Mouse (Mus musculus) T-cell, adult 2 months (primary cell): ENCODE results near the gene Usp51.
A peak's percentile ranks its signal among the peaks of the same experiment; 100 is the strongest.
"Not testable (repeated sequence)": the region's sequence is repeated elsewhere in the genome, so short reads cannot be mapped to it uniquely, and the experiment has no call there.

Experiments
- DNase-seq: peaks from one replicate; pipeline ENCODE4 v3.0.0; 2022; ENCODE audit warnings: low spot score

Gene Usp51

GRCm38 (mm10) chrX:153006387-153006841, at the start of gene Usp51:
Usp51 (plus strand) TSS chrX:153006469.
- peak; percentile 0 for DNase-seq

GRCm38 (mm10) chrX:152969606-152970005, 36.7 kb upstream of the Usp51 start:
- no peak for DNase-seq

GRCm38 (mm10) chrX:152973476-152974203, 32.6 kb upstream of the Usp51 start:
- not testable (repeated sequence) for DNase-seq

GRCm38 (mm10) chrX:152974204-152974661, 32.0 kb upstream of the Usp51 start:
- DNase-seq = no peak

- DNase-seq = no peak
Measured at GRCm38 (mm10) chrX:152976538-152976937, 29.7 kb upstream of the Usp51 start.

- no peak for DNase-seq
Measured at GRCm38 (mm10) chrX:152985009-152985408, 21.3 kb upstream of the Usp51 start.

GRCm38 (mm10) chrX:152989852-152990251, 16.4 kb upstream of the Usp51 start:
- not testable (repeated sequence) for DNase-seq

GRCm38 (mm10) chrX:152996105-152996504, 10.2 kb upstream of the Usp51 start:
- not testable (repeated sequence) for DNase-seq

GRCm38 (mm10) chrX:153007021-153007684, 884 bp downstream of the Usp51 start:
- DNase-seq = no peak

GRCm38 (mm10) chrX:153007685-153008047, 1.4 kb downstream of the Usp51 start:
- DNase-seq = no peak

GRCm38 (mm10) chrX:153025255-153025654, 19.0 kb downstream of the Usp51 start:
- not testable (repeated sequence) for DNase-seq

GRCm38 (mm10) chrX:153025709-153026108, 19.4 kb downstream of the Usp51 start:
- not testable (repeated sequence) for DNase-seq

- DNase-seq = not testable (repeated sequence)
Measured at GRCm38 (mm10) chrX:153031547-153031946, 25.3 kb downstream of the Usp51 start.

- DNase-seq = peak; percentile 8
Measured at GRCm38 (mm10) chrX:153037087-153037971, 31.1 kb downstream of the Usp51 start, which contains the start of gene Mageh1. Mageh1 (minus strand) TSS chrX:153037575.

- DNase-seq = not testable (repeated sequence)
Measured at GRCm38 (mm10) chrX:153037972-153038744, 31.9 kb downstream of the Usp51 start.
